ENCODE assay signal across 10 mouse cellular contexts in the genomic region with DNA sequence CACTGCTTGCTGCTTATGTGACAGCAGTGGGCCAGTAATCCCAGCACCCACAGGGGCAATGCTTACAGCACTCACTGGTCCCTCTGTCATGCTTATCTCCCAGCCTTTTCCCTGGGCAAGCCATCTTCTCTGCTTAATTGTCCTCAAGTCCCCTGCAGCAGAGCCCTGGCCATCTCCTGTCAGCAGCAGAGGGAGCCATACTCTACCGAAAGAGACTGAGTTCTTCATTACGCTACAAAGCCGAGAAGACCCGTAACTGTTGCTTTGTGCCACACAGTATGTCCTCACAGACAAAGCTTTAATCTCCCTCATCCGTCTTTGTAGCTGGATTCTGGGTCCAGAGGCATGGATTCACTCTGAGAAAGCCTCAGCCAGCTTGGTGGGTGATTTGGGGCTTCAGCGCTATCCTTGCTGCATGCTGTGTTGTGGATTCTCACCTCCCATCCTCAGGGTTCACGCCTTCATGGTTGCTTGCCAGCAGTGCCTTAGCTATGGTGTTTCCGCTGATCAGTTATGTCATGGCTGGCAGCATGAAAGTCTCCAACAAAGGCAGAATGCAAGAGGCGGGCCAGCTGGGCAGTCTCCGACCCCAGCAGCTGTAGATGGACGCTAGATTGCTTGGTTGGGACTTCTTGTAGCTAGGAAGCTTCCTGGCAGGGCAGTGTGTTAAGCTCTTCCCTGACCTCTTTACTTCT. TPM values are rescaled to one million over a fixed set of nuclear protein-coding genes. Genes with fewer than 3 reads are reported as not detected.
A peak's percentile ranks its signal among the peaks of the same experiment; 100 is the strongest.
DNase-seq lines count a peak whose midpoint lies in the region; ATAC-seq and TF ChIP-seq lines count a peak whose summit lies in the region.
"Had no signal": no experiment of that assay in that cellular context is flagged by ENCODE, and none has a peak within 500 bp of the region (broad histone marks: within the 10 kb centered on the region; RNA-seq: fewer than 3 reads in every experiment).

No protein-coding gene starts in this region.

- no peak for ATAC-seq in midbrain, postnatal 0 days (ENCODE audit: low FRiP score)
- ATAC-seq in midbrain, embryonic 16.5 days, result no peak
- no peak for ATAC-seq in kidney, embryonic 15.5 days (replicated peaks; ENCODE audit: low FRiP score)

- H3K9me3 ChIP-seq in midbrain, postnatal 0 days (ENCODE audit: low read length), result no peaks in the 10 kb centered on the region
- no peaks in the 10 kb centered on the region for H3K9me3 ChIP-seq in midbrain, embryonic 16.5 days (replicated peaks; ENCODE audit: control insufficient read depth, low read length, poor library complexity, severe bottlenecking)
- H3K9me3 ChIP-seq in kidney, embryonic 15.5 days (replicated peaks), result no peaks in the 10 kb centered on the region; the same call in 1 of the 2 replicates

- peak; percentile 51 for TF ChIP-seq CTCF in gastrocnemius, adult 2 months (IDR thresholded peaks at IDR 0.05)
- TF ChIP-seq CTCF in midbrain, postnatal 0 days (IDR thresholded peaks at IDR 0.05), result peak; percentile 80

- H3K4me1 ChIP-seq in midbrain, postnatal 0 days (ENCODE audit: insufficient read depth, low read length), result no peaks in the 10 kb centered on the region
- peaks cover 7% of the 10 kb centered on the region for H3K4me1 ChIP-seq in midbrain, embryonic 16.5 days (ENCODE audit: control insufficient read depth, insufficient read depth, low read length)
- H3K4me1 ChIP-seq in kidney, embryonic 15.5 days, result peaks cover 7% of the 10 kb centered on the region; the same call in 1 of the 2 replicates

- no peaks in the 10 kb centered on the region for H3K27me3 ChIP-seq in midbrain, postnatal 0 days (ENCODE audit: insufficient read depth, low read length)
- H3K27me3 ChIP-seq in midbrain, embryonic 16.5 days (ENCODE audit: control insufficient read depth, insufficient read depth, low read depth, low read length), result no peaks in the 10 kb centered on the region
- no peaks in the 10 kb centered on the region for H3K27me3 ChIP-seq in kidney, embryonic 15.5 days

- H3K4me2 ChIP-seq in midbrain, postnatal 0 days (ENCODE audit: low read depth, low read length, poor library complexity, severe bottlenecking), result no peak overlapping the region
- no peak overlapping the region for H3K4me2 ChIP-seq in midbrain, embryonic 16.5 days (ENCODE audit: low read length)
- H3K4me2 ChIP-seq in kidney, embryonic 15.5 days, result no peak overlapping the region
- H3K4me2 ChIP-seq: midbrain, embryonic 11.5 days had no signal

- intact Hi-C loops in gastrocnemius, adult 2 months (cut with DNase I), result loop anchor here (5.0 to 10.0 kb wide), 2 partner anchors 106 to 204 kb away; no protein-coding TSS in a partner anchor

- 48% methylated on average over 11 of the region's 11 CpGs for WGBS in midbrain, postnatal 0 days
- WGBS in midbrain, embryonic 16.5 days, result 62% methylated on average over 11 of the region's 11 CpGs
- WGBS in kidney, embryonic 15.5 days, result 79% methylated on average over 11 of the region's 11 CpGs

- DNase-seq in gastrocnemius, adult 2 months, result peak; percentile 39
- no peak for DNase-seq in gastrocnemius, adult 8-10 months (ENCODE audit: low spot score in 2 of 2)
- DNase-seq in midbrain, postnatal 0 days (ENCODE audit: low spot score), result peak; percentile 79
- DNase-seq in layer of hippocampus, postnatal 25 days (ENCODE audit: extremely low spot score in 1 of 2, low spot score in 1 of 2), result peak; percentile 31 to 56
- peak; percentile 50 for DNase-seq in telencephalon, adult 2 months (ENCODE audit: low read depth, low spot score)
- no peak for DNase-seq in adrenal gland, adult 2 months

- H3K36me3 ChIP-seq in midbrain, postnatal 0 days (ENCODE audit: insufficient read depth, low read length), result no peaks in the 10 kb centered on the region
- H3K36me3 ChIP-seq in midbrain, embryonic 16.5 days (ENCODE audit: control insufficient read depth, insufficient read depth, low read length), result no peaks in the 10 kb centered on the region
- H3K36me3 ChIP-seq in kidney, embryonic 15.5 days, result no peaks in the 10 kb centered on the region
- H3K36me3 ChIP-seq: embryonic facial prominence, embryonic 10.5 days had no signal

- H3K9ac ChIP-seq in midbrain, postnatal 0 days (replicated peaks; ENCODE audit: low read length, poor library complexity, severe bottlenecking), result no peak overlapping the region
- H3K9ac ChIP-seq in midbrain, embryonic 16.5 days (ENCODE audit: low read depth, low read length), result no peak overlapping the region
- H3K9ac ChIP-seq in kidney, embryonic 15.5 days, result no peak overlapping the region

- peak overlapping the region; percentile 50 for H3K27ac ChIP-seq in gastrocnemius, adult 2 months
- no peak overlapping the region for H3K27ac ChIP-seq in midbrain, postnatal 0 days (ENCODE audit: low read depth, low read length)
- H3K27ac ChIP-seq in midbrain, embryonic 16.5 days (ENCODE audit: low read length), result no peak overlapping the region
- no peak overlapping the region for H3K27ac ChIP-seq in kidney, embryonic 15.5 days
- H3K27ac ChIP-seq: embryonic facial prominence, embryonic 10.5 days had no signal

- peak overlapping the region; percentile 56 for H3K4me3 ChIP-seq in gastrocnemius, adult 2 months
- no peak overlapping the region for H3K4me3 ChIP-seq in midbrain, postnatal 0 days (ENCODE audit: low read depth, low read length)
- H3K4me3 ChIP-seq in midbrain, embryonic 16.5 days (ENCODE audit: low read depth, low read length), result no peak overlapping the region
- H3K4me3 ChIP-seq in kidney, embryonic 15.5 days (replicated peaks), result no peak overlapping the region
- H3K4me3 ChIP-seq: embryonic facial prominence, embryonic 10.5 days had no signal

RNA-seq across cellular contexts. Expression of a gene that starts 3.5 kb away (rescaled TPM):
- total RNA-seq in gastrocnemius, adult 2 months (2021), result 100 to 1,000 TPM; 150 to 159 TPM
- 100 to 1,000 TPM in 2 of 4 experiments, 10 to 100 TPM in 2; 89.8 to 131 (median 108) TPM for total RNA-seq in gastrocnemius, adult 8-10 months (2022)
- 53.3 and 78.3 TPM in 2 replicates for total RNA-seq in midbrain, postnatal 0 days (2014; rRNA removed)
- 255 and 280 TPM in 2 replicates for polyA plus RNA-seq in midbrain, postnatal 0 days (2015; fragmentation: Nextera tagmentation; extraction: Ambion mirVana)
- polyA plus RNA-seq in midbrain, embryonic 16.5 days (2015; fragmentation: Nextera tagmentation; extraction: Ambion mirVana), result 233 and 236 TPM in 2 replicates
- 10 to 100 TPM; 68.2 to 71.1 TPM for total RNA-seq in layer of hippocampus, postnatal 25 days (2021)
- polyA plus RNA-seq in kidney, embryonic 15.5 days (2015; fragmentation: Nextera tagmentation; extraction: Ambion mirVana), result 240 and 241 TPM in 2 replicates
- 10 to 100 TPM; 87.1 to 88.8 TPM for total RNA-seq in adrenal gland, adult 2 months (2021)
- 21.2 and 21.3 TPM in 2 replicates for polyA plus RNA-seq in adrenal gland, adult 2 months (2012; rRNA removed)

Comparison
In these comparisons a context has a peak if more than half of its experiments do, and no peak if none do; other contexts are left out.
1. DNase-seq: peak in gastrocnemius, adult 2 months (single experiment), midbrain, postnatal 0 days (single experiment), layer of hippocampus, postnatal 25 days (2 of 2) and telencephalon, adult 2 months (single experiment); none in gastrocnemius, adult 8-10 months (0 of 2) and adrenal gland, adult 2 months (single experiment).